Mouse (Mus musculus) hindbrain, embryonic 14.5 days (tissue): ENCODE measurements around the gene Ptgs1. TPM values are rescaled to one million over a fixed set of nuclear protein-coding genes. Genes with fewer than 3 reads are reported as not detected.

ENCODE experiments used
- ATAC-seq: fragments of 200-750 bp; cut with Nextera tagmentation; 2 replicates; pipeline ENCODE4 v1.8.0; 2017; ENCODE audit warnings: moderate number of reproducible peaks, mild to moderate bottlenecking, moderate TSS enrichment, moderate library complexity; ENCODE audit not compliant: low FRiP score
- DNase-seq: peaks from one replicate; pipeline ENCODE4 v3.0.0-alpha.2; 2015; ENCODE audit warnings: low spot score
- H3K27ac ChIP-seq: fragments of 300-500 bp; sonication (generic); 2 replicates; pipeline ENCODE4 v1.5.1; 2014; ENCODE audit warnings: mild to moderate bottlenecking, moderate library complexity
- H3K27me3 ChIP-seq: fragments of 300-500 bp; sonication (generic); 2 replicates; pipeline ENCODE4 v1.6.1; 2014; ENCODE audit warnings: mild to moderate bottlenecking, low read length, mixed read lengths; ENCODE audit not compliant: control insufficient read depth, insufficient read depth
- H3K36me3 ChIP-seq: fragments of 300-500 bp; sonication (generic); replicated peaks from 2 replicates; pipeline ENCODE4 v1.6.1; 2014; ENCODE audit not compliant: control insufficient read depth, insufficient read depth
- H3K4me1 ChIP-seq: fragments of 300-500 bp; sonication (generic); replicated peaks from 2 replicates; pipeline ENCODE4 v1.6.1; 2014; ENCODE audit warnings: antibody characterized with exemption, low read length, mixed read lengths; ENCODE audit not compliant: control insufficient read depth, insufficient read depth
- H3K4me2 ChIP-seq: fragments of 300-500 bp; sonication (generic); replicated peaks from 2 replicates; pipeline ENCODE4 v1.6.1; 2014; ENCODE audit warnings: mild to moderate bottlenecking, moderate library complexity
- H3K4me3 ChIP-seq: fragments of 300-500 bp; sonication (generic); replicated peaks from 2 replicates; pipeline ENCODE4 v1.5.1; 2014; ENCODE audit warnings: mild to moderate bottlenecking, low read length
- H3K9ac ChIP-seq: fragments of 300-500 bp; sonication (generic); 2 replicates; pipeline ENCODE4 v1.6.1; 2014
- H3K9me3 ChIP-seq: fragments of 300-500 bp; sonication (generic); 2 replicates; pipeline ENCODE4 v1.6.1; 2016; ENCODE audit warnings: low read length; ENCODE audit not compliant: control insufficient read depth
- WGBS: fragments of 180-500 bp; shearing (Covaris S2); extraction: QIAGEN DNeasy Blood & Tissue Kit; methylation state at CpG from one replicate; pipeline ENCODE4 v1.1.7; 2014; 5-methylcytosine and 5-hydroxymethylcytosine counted together
- polyA plus RNA-seq: library from polyadenylated mRNA; unstranded; fragments of >200 nt; fragmentation: Nextera tagmentation; extraction: Ambion mirVana; gene quantifications from 2 replicates; pipeline ENCODE4 v1.2.1, GENCODE M21; 2014

Ptgs1 gene
- polyA plus RNA-seq, 1 experiment from 2014 or later = 6.5 TPM

DNA sequence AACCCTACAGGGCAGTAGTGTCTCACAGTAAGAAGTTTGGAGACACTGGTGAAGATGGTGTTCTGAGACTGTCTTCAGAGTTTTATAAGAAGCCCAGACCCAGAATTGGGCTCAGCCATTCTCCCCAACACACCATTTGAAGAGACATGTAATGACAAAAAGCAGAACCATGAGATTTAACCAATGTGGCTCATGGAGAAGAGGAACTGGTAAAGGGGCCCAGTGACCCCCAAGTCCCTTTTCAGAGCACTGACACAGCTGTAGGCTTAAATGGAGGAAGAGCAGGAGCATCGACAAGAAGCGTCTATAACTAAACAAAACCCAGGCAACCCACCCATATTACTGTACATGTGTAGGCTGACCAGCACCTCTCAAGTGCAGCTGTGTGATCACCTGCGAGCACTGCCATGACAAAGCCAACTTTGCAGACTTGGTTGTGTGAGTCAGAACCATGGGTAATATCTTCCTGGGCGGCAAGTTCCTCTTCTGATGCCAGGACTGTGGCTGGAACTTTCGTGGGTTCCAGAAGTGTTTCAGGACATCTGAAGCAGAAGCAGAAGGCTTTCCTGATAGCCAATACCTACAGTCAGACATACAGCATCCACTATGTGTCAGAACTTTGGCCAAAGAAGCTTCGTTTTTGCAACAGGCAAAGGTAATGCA is 42.2 kb downstream of the Ptgs1 start:
- ATAC-seq (no peak), DNase-seq (no peak)
- Histone ChIP-seq H3K9ac (no peak overlapping the region), H3K4me3 (no peak overlapping the region), H3K4me2 (no peak overlapping the region), H3K27me3 (no peaks in the 10 kb centered on the region), H3K4me1 (no peaks in the 10 kb centered on the region), H3K27ac (no peak overlapping the region), H3K36me3 (no peaks in the 10 kb centered on the region), H3K9me3 (no peaks in the 10 kb centered on the region)
- 85% methylated on average over 6 of the region's 6 CpGs for WGBS

DNA sequence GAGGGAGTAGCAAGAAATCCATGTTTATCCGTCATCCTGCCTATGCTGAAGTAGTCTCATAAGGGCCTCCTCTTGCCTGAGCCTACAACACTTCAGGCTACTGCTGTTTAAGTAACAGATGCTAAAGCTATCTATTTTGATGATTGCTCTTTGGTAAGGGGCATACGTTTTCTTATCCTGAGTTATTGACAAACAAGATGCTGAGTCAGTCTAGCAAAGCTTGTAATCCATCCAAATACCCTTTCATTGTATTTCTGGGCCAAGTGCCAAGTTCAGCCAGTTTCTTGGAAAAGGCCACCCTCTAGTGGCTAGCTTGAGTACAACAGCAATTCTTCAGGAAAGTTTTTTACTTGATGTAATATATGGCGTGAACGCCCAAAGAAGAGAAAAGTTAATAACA is 46.2 kb downstream of the Ptgs1 start:
- peak; percentile 93 for DNase-seq
- no peak overlapping the region for H3K9ac ChIP-seq
- H3K27ac ChIP-seq = no peak overlapping the region
- no peaks in the 10 kb centered on the region for H3K36me3 ChIP-seq
- peak; percentile 46; the same call in 1 of the 2 replicates for ATAC-seq
- no peaks in the 10 kb centered on the region for H3K4me1 ChIP-seq
- WGBS = 48% methylated on average over 4 of the region's 4 CpGs
- H3K4me2 ChIP-seq = no peak overlapping the region
- no peaks in the 10 kb centered on the region for H3K9me3 ChIP-seq
- H3K27me3 ChIP-seq = no peaks in the 10 kb centered on the region
- no peak overlapping the region for H3K4me3 ChIP-seq

GRCm38 (mm10) chr2:36278760-36279159 is 48.5 kb downstream of the Ptgs1 start:
- Histone ChIP-seq H3K4me3 (no peak overlapping the region), H3K27me3 (no peaks in the 10 kb centered on the region), H3K4me2 (no peak overlapping the region), H3K9me3 (no peaks in the 10 kb centered on the region), H3K4me1 (no peaks in the 10 kb centered on the region), H3K27ac (no peak overlapping the region), H3K36me3 (no peaks in the 10 kb centered on the region), H3K9ac (no peak overlapping the region)
- no peak for ATAC-seq
- WGBS = 72% methylated on average over 3 of the region's 3 CpGs
- DNase-seq = no peak

- Histone ChIP-seq H3K4me3 (no peak overlapping the region), H3K9me3 (no peaks in the 10 kb centered on the region), H3K36me3 (no peaks in the 10 kb centered on the region), H3K27me3 (no peaks in the 10 kb centered on the region), H3K9ac (no peak overlapping the region), H3K27ac (no peak overlapping the region), H3K4me2 (no peak overlapping the region), H3K4me1 (no peaks in the 10 kb centered on the region)
- ATAC-seq (no peak), DNase-seq (no peak)
- WGBS = 71% methylated on average over 1 of the region's 1 CpGs
Observed at GRCm38 (mm10) chr2:36281138-36281537, 50.9 kb downstream of the Ptgs1 start.

DNA sequence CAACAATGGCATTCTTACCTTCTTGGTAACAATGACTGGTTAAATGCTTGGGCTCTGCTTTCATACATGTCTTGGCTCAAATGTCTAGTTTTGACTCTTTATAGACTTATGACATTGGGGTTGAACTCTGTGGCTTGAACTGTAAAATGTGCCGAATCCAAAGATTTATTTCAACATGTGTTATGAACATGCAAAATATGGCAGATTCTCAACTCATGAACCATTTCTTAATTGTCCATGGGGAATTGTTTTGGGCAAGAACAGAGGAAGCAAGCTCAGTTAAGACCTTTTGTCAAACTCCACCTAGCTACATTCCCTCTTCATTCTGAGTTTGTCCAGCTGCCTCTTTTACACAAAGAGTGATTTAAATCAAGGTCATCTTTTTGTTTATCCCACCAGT is 52.1 kb downstream of the Ptgs1 start:
- Histone ChIP-seq H3K4me3 (no peak overlapping the region), H3K4me2 (no peak overlapping the region), H3K9me3 (no peaks in the 10 kb centered on the region), H3K36me3 (no peaks in the 10 kb centered on the region), H3K27ac (no peak overlapping the region), H3K27me3 (no peaks in the 10 kb centered on the region), H3K9ac (no peak overlapping the region), H3K4me1 (no peaks in the 10 kb centered on the region)
- no peak for DNase-seq
- WGBS = 98% methylated on average over 1 of the region's 1 CpGs
- ATAC-seq = no peak

Other genes with a start within 250 kb of the Ptgs1 start
- gene Ndufa8, start 181.0 kb upstream of the Ptgs1 start, polyA plus RNA-seq = 324 and 335 TPM in 2 replicates
- gene Morn5, start 181.0 kb upstream of the Ptgs1 start, polyA plus RNA-seq = 3.1 and 4.2 TPM in 2 replicates
- 0.90 and 1.2 TPM in 2 replicates for gene Lhx6, start 125.0 kb upstream of the Ptgs1 start, polyA plus RNA-seq
- 30.8 and 33.3 TPM in 2 replicates for gene Mrrf, start 94.0 kb upstream of the Ptgs1 start, polyA plus RNA-seq
- gene Rbm18, start 93.7 kb upstream of the Ptgs1 start, polyA plus RNA-seq = 130 and 137 TPM in 2 replicates
- not detected in 2 replicates for gene Olfr338, start 143.1 kb downstream of the Ptgs1 start, polyA plus RNA-seq
- gene Olfr339, start 188.5 kb downstream of the Ptgs1 start, polyA plus RNA-seq = not detected in 2 replicates
- not detected in 2 replicates for gene Olfr340, start 222.2 kb downstream of the Ptgs1 start, polyA plus RNA-seq